Mouse (Mus musculus) hindbrain, embryonic 12.5 days (tissue): ENCODE results near the gene Megf11. TPM values are rescaled to one million over a fixed set of nuclear protein-coding genes. Genes with fewer than 3 reads are reported as not detected.

ENCODE experiments used
- ATAC-seq: fragments of 200-750 bp; cut with Nextera tagmentation; 2 replicates; pipeline ENCODE4 v1.8.0; 2017; ENCODE audit warnings: moderate TSS enrichment; ENCODE audit not compliant: low FRiP score
- H3K27ac ChIP-seq: fragments of 300-500 bp; sonication (generic); 2 replicates; pipeline ENCODE4 v1.5.1; 2016; ENCODE audit warnings: mild to moderate bottlenecking
- H3K27me3 ChIP-seq: fragments of 300-500 bp; sonication (generic); 2 replicates; pipeline ENCODE4 v1.6.1; 2016; ENCODE audit warnings: mild to moderate bottlenecking
- H3K36me3 ChIP-seq: fragments of 300-500 bp; sonication (generic); 2 replicates; pipeline ENCODE4 v1.6.1; 2016; ENCODE audit warnings: mild to moderate bottlenecking
- H3K4me1 ChIP-seq: fragments of 300-500 bp; sonication (generic); 2 replicates; pipeline ENCODE4 v1.6.1; 2016
- H3K4me2 ChIP-seq: fragments of 300-500 bp; sonication (generic); replicated peaks from 2 replicates; pipeline ENCODE4 v1.6.1; 2016; ENCODE audit warnings: mild to moderate bottlenecking
- H3K4me3 ChIP-seq: fragments of 300-500 bp; sonication (generic); 2 replicates; pipeline ENCODE4 v1.5.1; 2016; ENCODE audit warnings: mild to moderate bottlenecking
- H3K9ac ChIP-seq: fragments of 300-500 bp; sonication (generic); 2 replicates; pipeline ENCODE4 v1.6.1; 2016; ENCODE audit warnings: mild to moderate bottlenecking, moderate library complexity
- H3K9me3 ChIP-seq: fragments of 300-500 bp; sonication (generic); replicated peaks from 2 replicates; pipeline ENCODE4 v1.6.1; 2016; ENCODE audit warnings: mild to moderate bottlenecking
- WGBS: fragments of 180-500 bp; shearing (Covaris S2); methylation state at CpG from one replicate; pipeline ENCODE4 v1.1.7; 2016; 5-methylcytosine and 5-hydroxymethylcytosine counted together
- polyA plus RNA-seq: library from polyadenylated mRNA; unstranded; fragments of >200 nt; fragmentation: Nextera tagmentation; extraction: Ambion mirVana; gene quantifications from 2 replicates; pipeline ENCODE4 v1.2.1, GENCODE M21; 2016

The Megf11 gene
- polyA plus RNA-seq, 1 experiment from 2014 or later: 8.0 TPM

GRCm38 (mm10) chr9:64690771-64691170 lies 305.3 kb downstream of the Megf11 start:
- H3K4me3 ChIP-seq: no peak overlapping the region
- peaks cover 15% of the 10 kb centered on the region for H3K4me1 ChIP-seq
- 85% methylated on average over 2 of the region's 2 CpGs for WGBS
- H3K9me3 ChIP-seq: no peaks in the 10 kb centered on the region
- peaks cover 14% of the 10 kb centered on the region for H3K36me3 ChIP-seq
- peak; percentile 43 for ATAC-seq
- H3K4me2 ChIP-seq: no peak overlapping the region
- H3K27me3 ChIP-seq: no peaks in the 10 kb centered on the region
- H3K27ac ChIP-seq: no peak overlapping the region
- H3K9ac ChIP-seq: 0 out of 2 replicates have a peak overlapping the region, but pooled peaks have one; percentile 24

- no peak overlapping the region for H3K4me2 ChIP-seq
- no peak overlapping the region for H3K4me3 ChIP-seq
- 3% methylated on average over 7 of the region's 7 CpGs for WGBS
- H3K27me3 ChIP-seq: no peaks in the 10 kb centered on the region
- ATAC-seq: peak; percentile 76
- 0 out of 2 replicates have a peak overlapping the region, but pooled peaks have one; percentile 24 for H3K9ac ChIP-seq
- peaks cover 14% of the 10 kb centered on the region for H3K36me3 ChIP-seq
- peaks cover 15% of the 10 kb centered on the region for H3K4me1 ChIP-seq
- H3K27ac ChIP-seq: no peak overlapping the region
- no peaks in the 10 kb centered on the region for H3K9me3 ChIP-seq
These were observed 305.8 kb downstream of the Megf11 start for GRCm38 (mm10) chr9:64691176-64691575.

GRCm38 (mm10) chr9:64693094-64693493 lies 307.7 kb downstream of the Megf11 start:
- no peak overlapping the region for H3K9ac ChIP-seq
- H3K4me3 ChIP-seq: no peak overlapping the region
- H3K27me3 ChIP-seq: no peaks in the 10 kb centered on the region
- no peak overlapping the region for H3K4me2 ChIP-seq
- no peak for ATAC-seq
- WGBS: 77% methylated on average over 2 of the region's 2 CpGs
- no peaks in the 10 kb centered on the region for H3K9me3 ChIP-seq
- H3K27ac ChIP-seq: no peak overlapping the region
- H3K4me1 ChIP-seq: 0 out of 2 replicates have a peak, but pooled peaks cover 5% of the 10 kb centered on the region
- peaks cover 14% of the 10 kb centered on the region for H3K36me3 ChIP-seq

DNA sequence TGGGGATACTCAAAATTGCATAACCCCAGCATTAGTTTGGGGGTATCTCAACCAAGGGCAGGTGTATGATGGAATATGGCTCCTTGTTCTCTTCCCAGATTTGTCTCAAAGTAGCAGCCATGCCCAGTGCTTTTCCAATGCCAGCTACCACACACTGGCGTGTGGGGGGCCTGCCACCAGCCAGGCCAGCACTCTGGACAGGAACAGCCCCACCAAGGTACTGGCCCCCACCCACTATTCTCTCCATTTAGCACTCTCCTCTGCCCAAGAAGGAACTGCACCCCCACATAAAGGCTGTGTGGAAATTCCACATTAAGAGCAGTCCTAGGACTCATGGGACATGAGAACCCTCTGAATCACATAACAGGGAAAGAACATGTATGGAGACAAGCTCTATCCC lies 309.8 kb downstream of the Megf11 start:
- ATAC-seq: no peak
- Histone ChIP-seq H3K9ac (no peak overlapping the region), H3K27me3 (no peaks in the 10 kb centered on the region), H3K4me2 (no peak overlapping the region), H3K4me3 (no peak overlapping the region), H3K9me3 (no peaks in the 10 kb centered on the region), H3K27ac (no peak overlapping the region), H3K4me1 (0 out of 2 replicates have a peak, but pooled peaks cover 5% of the 10 kb centered on the region), H3K36me3 (peaks cover 18% of the 10 kb centered on the region)
- 100% methylated on average over 1 of the region's 1 CpGs for WGBS

DNA sequence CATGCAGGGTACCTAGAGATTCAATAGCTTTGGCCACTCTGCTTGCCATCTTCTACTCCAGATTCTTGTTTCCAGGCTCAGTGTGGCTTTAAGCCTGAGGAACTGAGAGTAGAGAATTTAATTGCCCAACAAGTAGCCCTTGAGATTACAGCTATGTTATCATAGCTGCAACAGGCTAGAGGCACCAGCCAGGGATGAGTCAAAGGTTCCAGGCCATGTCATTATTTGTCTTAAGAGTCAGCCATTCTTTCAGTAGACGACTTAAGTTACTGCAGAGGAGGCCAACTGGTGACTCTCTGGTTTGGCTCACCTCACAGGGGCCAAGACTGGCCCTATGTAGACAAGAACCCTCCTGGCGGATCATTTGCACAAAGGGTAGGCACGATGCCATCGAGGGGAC lies 311.0 kb downstream of the Megf11 start:
- no peak overlapping the region for H3K27ac ChIP-seq
- H3K9me3 ChIP-seq: no peaks in the 10 kb centered on the region
- H3K36me3 ChIP-seq: peaks cover 18% of the 10 kb centered on the region
- no peaks in the 10 kb centered on the region for H3K27me3 ChIP-seq
- ATAC-seq: no peak
- H3K4me2 ChIP-seq: no peak overlapping the region
- no peak overlapping the region for H3K9ac ChIP-seq
- no peak overlapping the region for H3K4me3 ChIP-seq
- no peaks in the 10 kb centered on the region for H3K4me1 ChIP-seq
- WGBS: 91% methylated on average over 4 of the region's 4 CpGs

DNA sequence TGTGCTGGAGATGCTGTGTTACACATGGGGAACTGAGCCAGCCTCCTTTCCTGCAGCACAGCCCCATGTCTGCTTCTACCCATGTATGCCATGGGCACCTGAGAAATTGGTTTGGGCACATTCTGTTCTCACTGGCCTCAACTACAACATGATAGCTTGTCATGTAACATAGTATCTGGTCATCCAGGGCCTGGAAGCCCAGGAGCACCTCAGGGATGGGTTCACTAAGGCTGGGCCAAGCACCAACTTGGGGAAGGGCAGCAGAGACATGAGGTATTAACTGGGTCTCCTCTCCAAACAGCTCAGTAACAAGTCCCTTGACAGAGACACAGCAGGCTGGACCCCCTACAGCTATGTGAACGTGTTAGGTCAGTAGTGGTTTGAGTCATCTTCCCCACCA lies 311.6 kb downstream of the Megf11 start:
- no peak for ATAC-seq
- WGBS: 66% methylated on average over 1 of the region's 1 CpGs
- H3K27ac ChIP-seq: no peak overlapping the region
- no peaks in the 10 kb centered on the region for H3K9me3 ChIP-seq
- no peaks in the 10 kb centered on the region for H3K4me1 ChIP-seq
- H3K36me3 ChIP-seq: peaks cover 18% of the 10 kb centered on the region
- no peak overlapping the region for H3K4me3 ChIP-seq
- no peaks in the 10 kb centered on the region for H3K27me3 ChIP-seq
- H3K4me2 ChIP-seq: no peak overlapping the region
- H3K9ac ChIP-seq: no peak overlapping the region

GRCm38 (mm10) chr9:64697677-64698076 lies 312.3 kb downstream of the Megf11 start:
- Histone ChIP-seq H3K27ac (no peak overlapping the region), H3K4me1 (no peaks in the 10 kb centered on the region), H3K9ac (no peak overlapping the region), H3K27me3 (no peaks in the 10 kb centered on the region), H3K4me2 (no peak overlapping the region), H3K36me3 (peaks cover 18% of the 10 kb centered on the region), H3K4me3 (no peak overlapping the region), H3K9me3 (no peaks in the 10 kb centered on the region)
- WGBS: 85% methylated on average over 5 of the region's 5 CpGs
- ATAC-seq: no peak

- WGBS: 97% methylated on average over 1 of the region's 1 CpGs
- H3K27me3 ChIP-seq: no peaks in the 10 kb centered on the region
- H3K9me3 ChIP-seq: no peaks in the 10 kb centered on the region
- H3K9ac ChIP-seq: no peak overlapping the region
- H3K27ac ChIP-seq: no peak overlapping the region
- no peak overlapping the region for H3K4me2 ChIP-seq
- no peak for ATAC-seq
- H3K36me3 ChIP-seq: peaks cover 20% of the 10 kb centered on the region
- H3K4me1 ChIP-seq: peaks cover 2% of the 10 kb centered on the region; the same call in 1 of the 2 replicates
- H3K4me3 ChIP-seq: no peak overlapping the region
These were observed 313.2 kb downstream of the Megf11 start for GRCm38 (mm10) chr9:64698586-64698985.

DNA sequence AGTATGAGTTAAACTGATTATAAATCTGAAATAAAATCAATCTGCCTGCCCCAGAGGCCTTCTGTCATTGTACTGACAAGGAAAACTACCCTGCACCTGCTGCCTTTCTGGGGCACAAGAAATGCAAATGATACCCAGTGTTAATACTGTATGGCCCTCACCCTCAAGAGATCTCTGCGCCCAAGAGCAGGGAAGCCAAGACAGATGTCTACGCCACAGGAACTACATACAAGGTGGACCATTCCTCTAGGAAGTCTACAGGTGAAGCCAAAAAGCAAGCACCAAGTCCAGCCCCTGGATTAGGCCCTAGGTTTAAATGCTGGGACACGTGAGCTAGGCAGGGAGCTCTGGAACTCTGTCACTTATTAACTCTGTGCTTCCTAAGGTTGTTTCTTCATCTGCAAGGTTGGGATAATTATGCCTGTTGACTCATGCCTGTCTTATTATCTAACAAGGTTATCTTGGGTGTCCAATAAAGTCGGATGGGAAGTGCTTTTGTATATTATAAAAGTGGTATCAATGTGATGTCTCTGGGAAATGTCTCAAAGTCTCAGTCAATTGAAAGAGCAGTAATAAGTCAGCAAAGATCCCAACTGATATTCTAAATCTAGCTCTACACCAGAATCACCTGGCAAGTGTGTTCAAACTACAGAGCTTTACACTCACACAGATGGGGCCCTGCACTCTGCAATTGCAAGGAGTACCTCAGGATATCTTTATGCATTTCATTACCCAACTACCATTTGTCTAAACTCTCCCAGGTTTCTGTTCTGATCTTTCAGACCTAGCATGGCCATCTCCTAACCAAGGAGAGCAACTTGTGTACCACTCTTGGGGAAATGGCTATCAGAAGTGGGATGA lies 315.3 kb downstream of the Megf11 start:
- Histone ChIP-seq H3K4me1 (peaks cover 2% of the 10 kb centered on the region; the same call in 1 of the 2 replicates), H3K36me3 (peaks cover 14% of the 10 kb centered on the region), H3K4me3 (no peak overlapping the region), H3K4me2 (no peak overlapping the region), H3K27me3 (no peaks in the 10 kb centered on the region), H3K9me3 (no peaks in the 10 kb centered on the region), H3K27ac (no peak overlapping the region), H3K9ac (no peak overlapping the region)
- ATAC-seq: no peak
- WGBS: 84% methylated on average over 4 of the region's 4 CpGs

GRCm38 (mm10) chr9:64701651-64702050 lies 316.2 kb downstream of the Megf11 start:
- H3K4me2 ChIP-seq: no peak overlapping the region
- no peak overlapping the region for H3K27ac ChIP-seq
- no peaks in the 10 kb centered on the region for H3K27me3 ChIP-seq
- no peak for ATAC-seq
- no peak overlapping the region for H3K4me3 ChIP-seq
- no peaks in the 10 kb centered on the region for H3K9me3 ChIP-seq
- H3K4me1 ChIP-seq: peaks cover 2% of the 10 kb centered on the region; the same call in 1 of the 2 replicates
- peaks cover 17% of the 10 kb centered on the region for H3K36me3 ChIP-seq
- 100% methylated on average over 1 of the region's 1 CpGs for WGBS
- no peak overlapping the region for H3K9ac ChIP-seq

DNA sequence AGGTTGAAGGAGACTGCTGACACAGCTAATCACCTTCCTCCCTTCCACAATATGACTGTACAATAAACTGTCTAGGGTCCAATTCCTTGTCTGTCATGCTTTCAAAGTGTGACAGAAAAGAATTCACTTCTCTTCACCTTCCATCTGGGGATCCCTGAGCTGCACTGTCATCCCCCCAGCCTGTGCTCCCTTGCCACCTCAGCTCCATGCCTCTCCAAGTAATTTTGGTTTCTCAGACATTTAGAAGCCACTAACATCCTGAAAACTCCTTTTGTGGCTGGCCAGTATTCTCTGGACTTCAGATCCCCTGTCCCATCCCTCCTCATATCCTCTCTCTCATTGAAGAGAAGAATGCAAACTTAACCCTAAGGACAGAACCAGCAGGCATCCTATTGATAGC lies 317.0 kb downstream of the Megf11 start:
- H3K27me3 ChIP-seq: no peaks in the 10 kb centered on the region
- no peak overlapping the region for H3K27ac ChIP-seq
- no peak overlapping the region for H3K9ac ChIP-seq
- H3K4me1 ChIP-seq: peaks cover 2% of the 10 kb centered on the region; the same call in 1 of the 2 replicates
- peaks cover 21% of the 10 kb centered on the region for H3K36me3 ChIP-seq
- H3K9me3 ChIP-seq: no peaks in the 10 kb centered on the region
- H3K4me3 ChIP-seq: no peak overlapping the region
- no peak for ATAC-seq
- no peak overlapping the region for H3K4me2 ChIP-seq

GRCm38 (mm10) chr9:64702937-64703336 lies 317.5 kb downstream of the Megf11 start:
- no peak overlapping the region for H3K9ac ChIP-seq
- peaks cover 22% of the 10 kb centered on the region for H3K36me3 ChIP-seq
- no peak overlapping the region for H3K4me3 ChIP-seq
- H3K9me3 ChIP-seq: no peaks in the 10 kb centered on the region
- no peak overlapping the region for H3K4me2 ChIP-seq
- WGBS: 83% methylated on average over 2 of the region's 2 CpGs
- H3K27ac ChIP-seq: no peak overlapping the region
- ATAC-seq: no peak
- H3K27me3 ChIP-seq: no peaks in the 10 kb centered on the region
- peaks cover 2% of the 10 kb centered on the region; the same call in 1 of the 2 replicates for H3K4me1 ChIP-seq
